Mouse (Mus musculus) small intestine, adult 2 months (tissue): ENCODE data around the gene C330021F23Rik.

Source experiments
- CTCF ChIP-seq: fragments of 200-500 bp; IDR thresholded peaks from 2 replicates; pipeline ENCODE4 v1.5.1; 2012; ENCODE audit warnings: low read depth, mild to moderate bottlenecking, control low read depth, inconsistent platforms, low read length, moderate library complexity, mixed read lengths; ENCODE audit not compliant: insufficient replicate concordance, insufficient read length; ENCODE audit errors: extremely low read depth
- POLR2A ChIP-seq: fragments of 200-500 bp; IDR thresholded peaks from 2 replicates; pipeline ENCODE4 v1.6.1; 2012; ENCODE audit warnings: low read depth, mild to moderate bottlenecking, control low read depth, inconsistent platforms, low read length, moderate library complexity

DNA sequence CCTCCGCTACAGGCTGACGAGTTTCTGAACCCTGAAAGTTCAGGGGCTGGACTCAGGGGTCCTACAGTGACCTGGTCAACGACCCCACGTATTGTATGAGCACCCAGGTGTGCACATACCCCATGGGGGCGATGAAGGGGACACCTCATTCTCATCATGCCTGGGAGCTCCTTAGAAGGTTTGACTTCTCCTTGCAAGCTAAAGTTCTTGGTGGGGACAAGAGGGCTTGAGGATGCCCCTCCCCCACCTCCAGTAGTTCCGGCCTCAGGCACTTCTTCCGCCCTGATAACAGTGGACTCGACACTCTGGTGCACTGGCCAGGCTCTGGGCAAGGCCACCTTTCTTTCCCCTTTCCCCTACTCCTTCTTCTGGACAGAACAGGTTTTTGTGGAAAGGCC is 63.7 kb downstream of the C330021F23Rik start:
- TF ChIP-seq CTCF (no peak), POLR2A (no peak)
